Mouse (Mus musculus): ENCODE measurements at regions not wholly inside any gene's neighbourhood (a gene's known extent, or its start where the extent isn't known, plus 50 kb on each side); places are given as distances from the start of the nearest gene placed in this dataset.

DNA sequence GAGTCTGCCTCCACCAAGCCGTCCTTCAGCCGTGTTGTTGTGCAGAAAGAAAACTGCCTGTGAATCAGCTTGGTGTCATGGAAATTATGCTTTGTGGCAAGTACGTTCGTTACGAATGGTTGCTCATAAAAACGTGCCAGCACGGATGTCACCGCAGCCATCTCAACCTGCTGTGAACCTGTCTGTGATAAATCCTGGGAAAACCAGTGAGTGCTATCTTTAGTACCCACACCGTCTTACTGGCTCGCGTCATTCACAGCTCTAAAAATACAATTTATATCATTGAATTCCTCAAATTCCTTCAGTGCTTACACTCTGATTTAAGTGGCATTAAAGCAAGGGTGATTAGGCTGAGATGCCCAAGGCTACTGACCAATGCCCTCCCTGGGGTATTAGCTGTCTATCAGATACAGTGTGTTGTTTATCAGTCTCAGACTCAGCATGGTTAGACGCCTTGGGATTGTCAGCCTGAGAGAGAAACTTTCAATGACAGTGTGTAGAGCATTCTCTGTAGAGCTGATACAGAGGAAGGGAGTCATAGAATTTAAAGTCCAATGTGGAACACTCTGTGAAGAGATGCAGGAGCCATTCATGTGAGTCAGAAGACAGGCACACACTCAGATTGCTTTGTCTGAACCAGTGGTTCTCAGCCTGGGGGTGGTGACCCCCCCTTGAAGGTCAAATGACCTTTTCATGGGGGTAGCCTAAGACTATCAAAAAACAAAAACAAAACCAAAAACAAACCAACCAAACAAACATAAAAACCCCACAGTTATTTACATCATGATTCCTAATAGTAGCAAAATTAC lies 96.2 kb upstream of the Myocd start:
- no peak for DNase-seq (ENCODE audit: low spot score in 2 of 2)

- DNase-seq (ENCODE audit: low spot score in 2 of 2), result no peak
Observed at GRCm38 (mm10) chr11:65364910-65365309, 95.1 kb upstream of the Myocd start.

DNA sequence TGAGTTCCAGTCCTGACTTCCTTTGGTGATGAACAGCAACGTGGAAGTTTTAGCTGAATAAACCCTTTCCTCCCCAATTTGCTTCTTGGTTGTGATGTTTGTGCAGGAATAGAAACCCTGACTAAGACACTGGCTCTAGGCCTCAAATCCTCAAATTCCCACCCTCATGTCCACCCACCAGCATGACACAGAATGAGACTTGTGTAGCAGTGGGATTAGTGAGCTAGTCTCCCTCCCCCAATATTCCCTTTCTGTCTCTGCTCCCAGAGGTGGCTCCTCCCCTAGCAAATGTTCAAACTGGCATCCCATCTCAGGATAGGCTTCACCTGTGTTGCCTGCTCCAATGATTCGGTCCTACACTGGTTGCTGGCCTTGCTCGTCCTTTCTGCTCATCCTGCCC lies 94.1 kb upstream of the Myocd start:
- no peak for DNase-seq (ENCODE audit: low spot score in 2 of 2)

GRCm38 (mm10) chr11:65360729-65361128 lies 90.9 kb upstream of the Myocd start:
- DNase-seq (ENCODE audit: low spot score in 2 of 2), result no peak

- no peak for DNase-seq (ENCODE audit: low spot score in 2 of 2)
Observed at GRCm38 (mm10) chr11:65358908-65359307, 89.1 kb upstream of the Myocd start.

DNA sequence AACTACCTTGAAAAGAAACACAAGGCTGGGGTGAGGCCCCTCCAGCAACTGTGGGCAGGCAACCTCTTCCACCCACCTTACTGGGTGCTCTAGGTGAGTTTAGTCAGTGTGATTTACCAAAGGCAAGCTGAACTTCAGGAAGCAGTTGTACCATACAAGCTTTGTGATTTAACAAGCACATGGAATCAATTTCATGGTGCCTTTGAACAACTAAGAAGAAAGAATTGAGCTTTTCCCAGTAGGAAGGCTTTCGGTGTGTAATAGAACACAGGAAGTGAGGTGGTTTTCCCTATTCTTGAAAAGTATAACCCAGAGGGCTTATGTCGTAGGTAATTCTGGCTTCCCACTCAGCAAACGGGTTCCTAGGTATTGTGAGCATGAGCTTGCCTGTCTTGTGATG lies 82.7 kb upstream of the Myocd start:
- DNase-seq (ENCODE audit: low spot score in 2 of 2), result no peak

GRCm38 (mm10) chr11:65349013-65349412 lies 79.2 kb upstream of the Myocd start:
- no peak for DNase-seq (ENCODE audit: low spot score in 2 of 2)

DNA sequence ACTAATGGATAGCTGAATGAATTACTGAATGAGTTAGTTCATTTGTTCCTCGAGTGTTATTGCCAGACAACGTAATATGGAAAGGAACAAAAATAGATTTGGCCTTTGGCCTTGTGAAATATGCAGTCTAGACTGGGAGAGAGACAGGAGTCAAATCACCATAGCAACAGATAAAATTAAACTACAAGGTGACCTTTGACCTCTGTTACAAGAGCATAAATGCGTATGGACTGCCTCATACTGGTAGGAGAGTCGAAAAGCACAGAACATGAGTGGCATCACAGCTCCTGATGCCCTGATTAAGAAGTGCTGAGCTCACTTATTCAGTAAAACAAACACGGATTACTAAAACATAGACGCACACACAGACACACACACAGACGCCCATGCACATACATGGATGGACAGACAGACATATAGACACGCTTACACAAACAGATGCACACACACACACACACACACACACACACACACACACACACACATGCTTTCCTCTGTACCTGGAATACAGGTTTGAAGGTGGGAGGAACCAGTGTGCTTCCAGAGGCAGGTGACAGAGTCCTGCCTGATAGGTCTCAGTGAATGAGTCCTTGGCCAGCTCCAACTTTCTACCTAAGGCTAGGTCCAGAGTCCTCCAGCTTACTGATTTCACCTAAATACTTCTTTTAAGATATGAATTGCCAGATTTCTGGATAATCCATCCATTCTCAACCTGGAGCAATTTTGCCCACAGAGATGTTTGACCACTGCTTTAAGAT lies 72.1 kb upstream of the Myocd start:
- DNase-seq (ENCODE audit: low spot score in 2 of 2), result no peak

DNA sequence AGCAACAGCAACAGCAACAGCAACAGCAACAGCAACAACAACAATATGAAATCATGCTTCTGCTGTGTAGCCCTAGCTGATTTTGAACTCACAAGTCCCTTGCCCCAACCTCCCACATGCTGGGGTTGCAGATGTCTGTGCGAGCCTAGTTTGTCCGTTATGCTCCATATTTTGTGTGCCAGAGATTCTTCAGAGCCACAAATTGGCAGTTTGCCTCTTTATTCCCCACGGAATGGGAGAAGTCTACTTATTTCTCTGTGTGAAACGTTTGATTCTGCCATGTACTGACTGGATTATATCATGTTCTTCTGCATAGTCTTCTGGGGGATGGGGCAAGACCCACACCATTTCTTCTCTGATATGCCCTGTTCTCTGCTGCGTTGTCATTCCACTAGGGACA lies 64.5 kb upstream of the Myocd start:
- no peak for DNase-seq (ENCODE audit: low spot score in 2 of 2)

DNA sequence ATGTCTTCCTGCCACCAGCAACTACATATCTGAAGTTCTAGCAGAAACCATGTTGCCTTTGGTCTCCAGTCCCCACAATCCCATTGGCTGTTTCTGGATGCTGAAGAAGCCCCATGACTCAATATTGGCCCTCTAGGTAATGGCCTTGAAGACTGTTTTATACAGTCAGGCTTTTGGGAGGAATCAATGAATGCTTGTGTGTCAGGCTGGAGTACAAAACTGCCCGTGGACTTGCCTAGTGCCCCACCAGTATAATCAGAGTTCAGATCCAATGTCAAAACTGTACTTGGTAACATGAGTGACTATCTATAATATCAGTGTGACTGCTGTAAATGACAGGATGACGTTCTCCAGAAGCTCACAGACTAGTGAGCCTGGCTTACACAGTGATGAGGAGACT lies 63.3 kb upstream of the Myocd start:
- DNase-seq (ENCODE audit: low spot score in 2 of 2), result no peak

DNA sequence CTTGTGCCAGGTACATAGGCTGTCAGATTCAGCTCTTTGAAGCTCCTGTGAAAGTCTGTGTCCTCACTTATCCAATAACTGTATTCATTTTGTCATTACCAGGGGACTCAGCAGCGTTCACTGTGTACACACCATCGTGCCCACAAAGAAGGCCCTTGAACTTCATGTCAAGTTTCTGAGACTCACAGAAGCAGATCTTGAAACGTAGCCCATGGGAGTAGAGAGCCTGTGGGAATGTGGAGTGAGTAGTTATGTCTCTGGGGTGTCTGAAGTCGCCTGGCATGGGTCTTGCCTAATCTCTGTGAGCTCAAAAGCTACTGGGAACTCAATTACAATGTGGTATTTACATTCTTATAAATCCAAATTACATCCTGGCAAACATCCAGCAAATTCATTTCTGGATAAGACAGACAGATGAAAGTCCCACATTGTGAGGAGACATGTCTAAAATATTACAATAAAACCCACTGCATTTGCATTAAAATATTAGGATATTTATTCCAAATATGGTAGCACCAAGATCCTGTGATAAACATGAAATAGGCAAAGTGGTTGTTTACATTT lies 53.2 kb upstream of the Myocd start:
- DNase-seq (ENCODE audit: low spot score in 2 of 2), result no peak
